Mouse (Mus musculus) midbrain, postnatal 0 days (tissue): Measurements from ENCODE around the gene Clec2l. TPM values are rescaled to one million over a fixed set of nuclear protein-coding genes. Genes with fewer than 3 reads are reported as not detected.

ENCODE experiments used
- ATAC-seq: fragments of 200-750 bp; cut with Nextera tagmentation; 2 replicates; pipeline ENCODE4 v1.8.0; 2017; ENCODE audit warnings: moderate number of reproducible peaks, mild to moderate bottlenecking, moderate TSS enrichment, moderate library complexity; ENCODE audit not compliant: low FRiP score
- DNase-seq: peaks from one replicate; pipeline ENCODE4 v3.0.0-alpha.2; 2015; ENCODE audit warnings: low spot score
- H3K27ac ChIP-seq: fragments of 300-500 bp; sonication (generic); 2 replicates; pipeline ENCODE4 v1.5.1; 2014; ENCODE audit warnings: low read depth, mild to moderate bottlenecking, low read length, mixed read lengths
- H3K27me3 ChIP-seq: fragments of 300-500 bp; sonication (generic); 2 replicates; pipeline ENCODE4 v1.6.1; 2014; ENCODE audit warnings: low read length, control low read depth, mixed read lengths; ENCODE audit not compliant: insufficient read depth
- H3K36me3 ChIP-seq: fragments of 300-500 bp; sonication (generic); 2 replicates; pipeline ENCODE4 v1.6.1; 2014; ENCODE audit warnings: low read length, control low read depth, mixed read lengths; ENCODE audit not compliant: insufficient read depth
- H3K4me1 ChIP-seq: fragments of 300-500 bp; sonication (generic); 2 replicates; pipeline ENCODE4 v1.6.1; 2014; ENCODE audit warnings: mild to moderate bottlenecking, control low read depth, antibody characterized with exemption, low read length, mixed read lengths; ENCODE audit not compliant: insufficient read depth
- H3K4me2 ChIP-seq: fragments of 300-500 bp; sonication (generic); 2 replicates; pipeline ENCODE4 v1.6.1; 2014; ENCODE audit warnings: low read depth, mild to moderate bottlenecking, low read length, mixed read lengths; ENCODE audit not compliant: poor library complexity, severe bottlenecking
- H3K4me3 ChIP-seq: fragments of 300-500 bp; sonication (generic); 2 replicates; pipeline ENCODE4 v1.5.1; 2014; ENCODE audit warnings: low read depth, mild to moderate bottlenecking, low read length, moderate library complexity
- H3K9ac ChIP-seq: fragments of 300-500 bp; sonication (generic); replicated peaks from 2 replicates; pipeline ENCODE4 v1.6.1; 2014; ENCODE audit warnings: mild to moderate bottlenecking, low read length, moderate library complexity, mixed read lengths; ENCODE audit not compliant: poor library complexity, severe bottlenecking
- H3K9me3 ChIP-seq: fragments of 300-500 bp; sonication (generic); 2 replicates; pipeline ENCODE4 v1.6.1; 2016; ENCODE audit warnings: low read length, control low read depth
- CTCF ChIP-seq: IDR thresholded peaks from 2 replicates; pipeline ENCODE4 v1.5.1; 2016; ENCODE audit warnings: antibody characterized with exemption, mild to moderate bottlenecking
- WGBS: fragments of 180-500 bp; shearing (Covaris S2); extraction: QIAGEN DNeasy Blood & Tissue Kit; methylation state at CpG from one replicate; pipeline ENCODE4 v1.1.7; 2014; 5-methylcytosine and 5-hydroxymethylcytosine counted together
- polyA plus RNA-seq: library from polyadenylated mRNA; unstranded; fragments of >200 nt; fragmentation: Nextera tagmentation; extraction: Ambion mirVana; gene quantifications from 2 replicates; pipeline ENCODE4 v1.2.1, GENCODE M21; 2015
- total RNA-seq: library from RNA; depleted of rRNA; stranded (reverse); fragments of >200 nt; gene quantifications from 2 replicates; pipeline ENCODE4 v1.2.3, GENCODE M21; 2014

Clec2l gene
- total and polyA plus RNA-seq, 2 experiments from 2014 or later = 49.2 to 123 TPM

GRCm38 (mm10) chr6:38627486-38627885 is 35.4 kb upstream of the Clec2l start:
- ATAC-seq (no peak), DNase-seq (no peak)
- no peak overlapping the region for H3K4me3 ChIP-seq
- no peaks in the 10 kb centered on the region for H3K36me3 ChIP-seq
- H3K4me1 ChIP-seq = no peaks in the 10 kb centered on the region
- no peak overlapping the region for H3K27ac ChIP-seq
- no peaks in the 10 kb centered on the region for H3K27me3 ChIP-seq
- 79% methylated on average over 4 of the region's 4 CpGs for WGBS
- H3K9ac ChIP-seq = no peak overlapping the region
- no peak for TF ChIP-seq CTCF
- H3K4me2 ChIP-seq = no peak overlapping the region
- no peaks in the 10 kb centered on the region for H3K9me3 ChIP-seq

- 92% methylated on average over 1 of the region's 1 CpGs for WGBS
- DNase-seq (no peak), ATAC-seq (no peak)
- H3K9me3 ChIP-seq = no peaks in the 10 kb centered on the region
- TF ChIP-seq CTCF = no peak
- H3K36me3 ChIP-seq = no peaks in the 10 kb centered on the region
- H3K9ac ChIP-seq = no peak overlapping the region
- H3K4me2 ChIP-seq = no peak overlapping the region
- peaks cover 8% of the 10 kb centered on the region for H3K27me3 ChIP-seq
- H3K27ac ChIP-seq = no peak overlapping the region
- H3K4me3 ChIP-seq = no peak overlapping the region
- H3K4me1 ChIP-seq = no peaks in the 10 kb centered on the region
These were observed 33.3 kb upstream of the Clec2l start for GRCm38 (mm10) chr6:38629556-38629955.

- Histone ChIP-seq H3K27ac (no peak overlapping the region), H3K4me3 (no peak overlapping the region), H3K36me3 (no peaks in the 10 kb centered on the region), H3K4me2 (no peak overlapping the region), H3K9me3 (no peaks in the 10 kb centered on the region), H3K4me1 (peaks cover 10% of the 10 kb centered on the region; the same call in 1 of the 2 replicates), H3K27me3 (peaks cover 37% of the 10 kb centered on the region), H3K9ac (no peak overlapping the region)
- WGBS = 96% methylated on average over 2 of the region's 2 CpGs
- no peak for DNase-seq
- TF ChIP-seq CTCF = no peak
- ATAC-seq = no peak
These were observed 30.0 kb upstream of the Clec2l start for GRCm38 (mm10) chr6:38632826-38633225.

- H3K27me3 ChIP-seq = peaks cover 42% of the 10 kb centered on the region
- no peaks in the 10 kb centered on the region for H3K36me3 ChIP-seq
- TF ChIP-seq CTCF = no peak
- ATAC-seq = no peak
- no peak overlapping the region for H3K4me3 ChIP-seq
- no peak for DNase-seq
- H3K27ac ChIP-seq = no peak overlapping the region
- WGBS = 86% methylated on average over 8 of the region's 8 CpGs
- no peak overlapping the region for H3K9ac ChIP-seq
- H3K4me1 ChIP-seq = peaks cover 10% of the 10 kb centered on the region; the same call in 1 of the 2 replicates
- H3K4me2 ChIP-seq = no peak overlapping the region
- H3K9me3 ChIP-seq = no peaks in the 10 kb centered on the region
These were observed 28.4 kb upstream of the Clec2l start for GRCm38 (mm10) chr6:38634461-38634860.

- H3K27ac ChIP-seq = no peak overlapping the region
- DNase-seq (peak; percentile 47), ATAC-seq (peak; percentile 55)
- peak overlapping the region; percentile 46 for H3K9ac ChIP-seq
- H3K4me2 ChIP-seq = peak overlapping the region; percentile 82
- WGBS = under 1% methylated on average over 60 of the region's 72 CpGs
- H3K27me3 ChIP-seq = peaks cover 46% of the 10 kb centered on the region
- peaks cover 10% of the 10 kb centered on the region; the same call in 1 of the 2 replicates for H3K4me1 ChIP-seq
- TF ChIP-seq CTCF = no peak
- H3K9me3 ChIP-seq = no peaks in the 10 kb centered on the region
- no peaks in the 10 kb centered on the region for H3K36me3 ChIP-seq
- H3K4me3 ChIP-seq = peak overlapping the region; percentile 50
These were observed 26.7 kb upstream of the Clec2l start for GRCm38 (mm10) chr6:38635941-38636851.
